Mouse (Mus musculus): ENCODE measurements around the gene Slc12a7.

DNA sequence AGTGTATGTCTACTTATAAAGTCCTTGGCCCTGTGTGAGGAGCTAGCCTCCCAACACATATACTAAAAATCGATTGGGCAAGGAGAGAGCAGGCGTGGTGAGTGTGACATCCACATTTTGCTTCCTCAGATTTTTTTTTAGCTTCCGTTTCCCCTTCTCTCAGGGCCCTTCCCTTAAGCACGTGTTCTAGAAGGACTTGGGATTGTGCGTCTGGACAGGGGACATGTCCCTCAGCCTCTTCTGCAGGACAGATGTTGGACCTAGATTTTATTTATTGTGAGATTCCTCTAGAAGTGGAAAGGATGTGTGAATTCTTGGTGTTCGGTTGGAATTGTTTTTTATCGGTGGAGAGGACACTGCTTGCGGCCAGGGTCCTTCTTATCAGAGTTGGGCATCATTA is 34.3 kb downstream of the Slc12a7 start:
- TF ChIP-seq POLR2A (IDR thresholded peaks at IDR 0.05; ENCODE audit: low read depth, low read length) (no peak), CTCF (conservative IDR thresholded peaks at IDR 0.05; ENCODE audit: insufficient read depth, insufficient read length, low read depth, low read length) (no peak)
